Mouse (Mus musculus) heart, embryonic 14.5 days (tissue): ENCODE data around the gene Atxn7l3. TPM values are rescaled to one million over a fixed set of nuclear protein-coding genes. Genes with fewer than 3 reads are reported as not detected.

ENCODE experiments used
- ATAC-seq: fragments of 200-750 bp; cut with Nextera tagmentation; 2 replicates; pipeline ENCODE4 v1.8.0; 2017; ENCODE audit warnings: low read depth, moderate TSS enrichment; ENCODE audit not compliant: insufficient number of reproducible peaks, insufficient read depth, low FRiP score
- H3K27ac ChIP-seq, 2 experiments: fragments of 200-500 bp in 1 of 2; fragments of 300-500 bp in 1 of 2; sonication (generic) in 1 of 2; replicated peaks in 1 of 2; 2 replicates each; pipeline ENCODE4 v1.5.1; 2012 to 2014; ENCODE audit warnings: low read depth in 2 of 2, low read length in 2 of 2, control low read depth in 1 of 2, mild to moderate bottlenecking in 1 of 2, mixed read lengths in 1 of 2; ENCODE audit not compliant: control insufficient read depth in 1 of 2, insufficient read depth in 1 of 2
- H3K27me3 ChIP-seq: fragments of 300-500 bp; sonication (generic); 2 replicates; pipeline ENCODE4 v1.6.1; 2014; ENCODE audit warnings: mild to moderate bottlenecking, low read length, control low read depth; ENCODE audit not compliant: control insufficient read depth, insufficient read depth
- H3K36me3 ChIP-seq: fragments of 300-500 bp; sonication (generic); 2 replicates; pipeline ENCODE4 v1.6.1; 2014; ENCODE audit warnings: mild to moderate bottlenecking, control low read depth, low read length, mixed read lengths; ENCODE audit not compliant: control insufficient read depth, insufficient read depth
- H3K4me1 ChIP-seq, 2 experiments: fragments of 200-500 bp in 1 of 2; fragments of 300-500 bp in 1 of 2; sonication (generic) in 1 of 2; 2 replicates each; pipeline ENCODE4 v1.6.1; 2012 to 2014; ENCODE audit warnings: low read length in 2 of 2, control low read depth in 1 of 2, mixed read lengths in 1 of 2; ENCODE audit not compliant: control insufficient read depth in 2 of 2, insufficient read depth in 2 of 2
- H3K4me2 ChIP-seq: fragments of 300-500 bp; sonication (generic); 2 replicates; pipeline ENCODE4 v1.6.1; 2014; ENCODE audit warnings: mild to moderate bottlenecking, low read length
- H3K4me3 ChIP-seq, 2 experiments: fragments of 200-500 bp in 1 of 2; fragments of 300-500 bp in 1 of 2; sonication (generic) in 1 of 2; 2 replicates each; pipeline ENCODE4 v1.5.1; 2012 to 2014; ENCODE audit warnings: low read length in 2 of 2, mild to moderate bottlenecking in 2 of 2, control low read depth in 1 of 2, low read depth in 1 of 2, moderate library complexity in 1 of 2; ENCODE audit not compliant: control insufficient read depth in 1 of 2, insufficient read depth in 1 of 2
- H3K9ac ChIP-seq: fragments of 300-500 bp; sonication (generic); 2 replicates; pipeline ENCODE4 v1.6.1; 2014; ENCODE audit warnings: mild to moderate bottlenecking, low read length
- H3K9me3 ChIP-seq: fragments of 300-500 bp; sonication (generic); 2 replicates; pipeline ENCODE4 v1.6.1; 2016; ENCODE audit warnings: low read length, control low read depth; ENCODE audit not compliant: control insufficient read depth
- WGBS: fragments of 180-500 bp; shearing (Covaris S2); extraction: QIAGEN DNeasy Blood & Tissue Kit; methylation state at CpG from one replicate; pipeline ENCODE4 v1.1.7; 2014; 5-methylcytosine and 5-hydroxymethylcytosine counted together
- polyA plus RNA-seq: library from polyadenylated mRNA; unstranded; fragments of >200 nt; fragmentation: Nextera tagmentation; extraction: Ambion mirVana; gene quantifications from 2 replicates; pipeline ENCODE4 v1.2.1, GENCODE M21; 2014

The Atxn7l3 gene
- polyA plus RNA-seq, 1 experiment from 2014 or later: 10.6 TPM

- no peak overlapping the region for H3K9ac ChIP-seq
- no peak for ATAC-seq
- no peaks in the 10 kb centered on the region for H3K27me3 ChIP-seq
- no peak overlapping the region for H3K27ac ChIP-seq
- H3K4me3 ChIP-seq: no peak overlapping the region
- H3K4me1 ChIP-seq: peaks cover under 1 to 4% of the 10 kb centered on the region in 2 experiments; a peak in 2 of 4 replicates
- H3K9me3 ChIP-seq: no peaks in the 10 kb centered on the region
- no peak overlapping the region for H3K4me2 ChIP-seq
- WGBS: 37% methylated on average over 2 of the region's 2 CpGs
- peaks cover 30% of the 10 kb centered on the region for H3K36me3 ChIP-seq
Observed at GRCm38 (mm10) chr11:102304141-102304540, 7.7 kb upstream of the Atxn7l3 start.

GRCm38 (mm10) chr11:102299839-102300238, 3.4 kb upstream of the Atxn7l3 start:
- Histone ChIP-seq H3K4me3 (no peak overlapping the region), H3K4me2 (no peak overlapping the region), H3K27ac (no peak overlapping the region), H3K9me3 (no peaks in the 10 kb centered on the region), H3K36me3 (0 out of 2 replicates have a peak, but pooled peaks cover 1% of the 10 kb centered on the region), H3K27me3 (no peaks in the 10 kb centered on the region), H3K4me1 (peaks cover 4 to 14% of the 10 kb centered on the region in 2 experiments; a peak in 3 of 4 replicates), H3K9ac (no peak overlapping the region)
- 27% methylated on average over 1 of the region's 1 CpGs for WGBS
- no peak for ATAC-seq

GRCm38 (mm10) chr11:102297577-102298556, 1.4 kb upstream of the Atxn7l3 start:
- no peaks in the 10 kb centered on the region for H3K27me3 ChIP-seq
- peak overlapping the region; percentile 88 for H3K4me2 ChIP-seq
- peak overlapping the region; percentile 56 to 96 for H3K4me3 ChIP-seq
- no peaks in the 10 kb centered on the region for H3K9me3 ChIP-seq
- H3K27ac ChIP-seq: peak overlapping the region; percentile 83 to 99
- H3K4me1 ChIP-seq: peaks cover 8 to 20% of the 10 kb centered on the region in 2 experiments; a peak in 3 of 4 replicates
- ATAC-seq: no peak
- peaks cover 21% of the 10 kb centered on the region for H3K36me3 ChIP-seq
- peak overlapping the region; percentile 81 for H3K9ac ChIP-seq
- WGBS: 19% methylated on average over 27 of the region's 27 CpGs

- Histone ChIP-seq H3K36me3 (peaks cover 41% of the 10 kb centered on the region), H3K4me2 (peak overlapping the region; percentile 88), H3K4me1 (peaks cover 8 to 20% of the 10 kb centered on the region in 2 experiments; a peak in 3 of 4 replicates), H3K27ac (peak overlapping the region; percentile 88 to 99), H3K9ac (peak overlapping the region; percentile 96), H3K27me3 (no peaks in the 10 kb centered on the region), H3K9me3 (no peaks in the 10 kb centered on the region), H3K4me3 (peak overlapping the region; percentile 94 to 96)
- peak; percentile 46 for ATAC-seq
- WGBS: under 1% methylated on average over 60 of the region's 73 CpGs
Observed at GRCm38 (mm10) chr11:102295598-102296471, 596 bp downstream of the Atxn7l3 start.

GRCm38 (mm10) chr11:102294887-102295597, 1.4 kb downstream of the Atxn7l3 start:
- H3K4me3 ChIP-seq: peak overlapping the region; percentile 94 to 96
- 66% methylated on average over 12 of the region's 12 CpGs for WGBS

GRCm38 (mm10) chr11:102294416-102294815, 2.0 kb downstream of the Atxn7l3 start:
- peaks cover 55% of the 10 kb centered on the region for H3K36me3 ChIP-seq
- peak overlapping the region; percentile 38 for H3K9ac ChIP-seq
- no peak overlapping the region for H3K4me3 ChIP-seq
- peaks cover 8 to 20% of the 10 kb centered on the region in 2 experiments; a peak in 3 of 4 replicates for H3K4me1 ChIP-seq
- peak overlapping the region; percentile 88 for H3K4me2 ChIP-seq
- no peak overlapping the region for H3K27ac ChIP-seq
- WGBS: 76% methylated on average over 5 of the region's 5 CpGs
- no peaks in the 10 kb centered on the region for H3K9me3 ChIP-seq
- ATAC-seq: no peak
- H3K27me3 ChIP-seq: no peaks in the 10 kb centered on the region

More at GRCm38 (mm10) chr11:102294887-102295597, 1.4 kb downstream of the Atxn7l3 start:
- peaks cover 49% of the 10 kb centered on the region for H3K36me3 ChIP-seq
- no peaks in the 10 kb centered on the region for H3K9me3 ChIP-seq
- peak overlapping the region; percentile 88 for H3K4me2 ChIP-seq
- H3K4me1 ChIP-seq: peaks cover 8 to 20% of the 10 kb centered on the region in 2 experiments; a peak in 3 of 4 replicates
- peak overlapping the region; percentile 88 to 99 for H3K27ac ChIP-seq
- H3K9ac ChIP-seq: peak overlapping the region; percentile 96
- ATAC-seq: no peak
- H3K27me3 ChIP-seq: no peaks in the 10 kb centered on the region
